Mouse (Mus musculus) MEL (cell line): ENCODE data around the gene Lig3. TPM values are rescaled to one million over a fixed set of nuclear protein-coding genes. Genes with fewer than 3 reads are reported as not detected.
A peak's percentile ranks its signal among the peaks of the same experiment; 100 is the strongest.

Source experiments
- DNase-seq: peaks from one replicate; pipeline ENCODE4 v3.0.0; 2011; ENCODE audit warnings: low read depth, low spot score
- H3K27ac ChIP-seq: 2 replicates; pipeline ENCODE4 v1.5.1; 2012; ENCODE audit warnings: low read depth, mild to moderate bottlenecking, control low read depth, low read length, moderate library complexity; ENCODE audit not compliant: control insufficient read depth
- H3K27me3 ChIP-seq, 2 experiments: fragments of 150-350 bp in 1 of 2; sonication (generic) in 1 of 2; 2 replicates each; pipeline ENCODE4 v1.6.1; 2012; ENCODE audit warnings: low read length in 2 of 2, mild to moderate bottlenecking in 2 of 2, improper control_type of control experiment in 1 of 2, moderate library complexity in 1 of 2; ENCODE audit not compliant: insufficient read depth in 2 of 2, control insufficient read depth in 1 of 2
- H3K36me3 ChIP-seq, 2 experiments: 2 replicates each; pipeline ENCODE4 v1.6.1; 2012 to 2014; ENCODE audit warnings: low read length in 2 of 2, improper control_type of control experiment in 1 of 2, inconsistent platforms in 1 of 2, mild to moderate bottlenecking in 1 of 2; ENCODE audit not compliant: insufficient read depth in 2 of 2, control insufficient read depth in 1 of 2
- H3K4me1 ChIP-seq, 2 experiments: fragments of 150-350 bp in 1 of 2; sonication (generic) in 1 of 2; 2 replicates each; pipeline ENCODE4 v1.6.1; 2012; ENCODE audit warnings: low read length in 2 of 2, improper control_type of control experiment in 1 of 2, mild to moderate bottlenecking in 1 of 2; ENCODE audit not compliant: insufficient read depth in 2 of 2, control insufficient read depth in 1 of 2
- H3K4me3 ChIP-seq, 2 experiments: fragments of 150-350 bp in 1 of 2; sonication (generic) in 1 of 2; 2 replicates each; pipeline ENCODE4 v1.5.1; 2012; ENCODE audit warnings: low read depth in 2 of 2, low read length in 2 of 2, mild to moderate bottlenecking in 2 of 2, moderate library complexity in 2 of 2, control low read depth in 1 of 2, improper control_type of control experiment in 1 of 2; ENCODE audit not compliant: control insufficient read depth in 1 of 2, insufficient read depth in 1 of 2
- H3K79me2 ChIP-seq: 2 replicates; pipeline ENCODE4 v1.6.1; 2012; ENCODE audit warnings: mild to moderate bottlenecking, low read length, moderate library complexity; ENCODE audit not compliant: control insufficient read depth, poor library complexity, insufficient read depth
- H3K9ac ChIP-seq: 2 replicates; pipeline ENCODE4 v1.6.1; 2012; ENCODE audit warnings: low read depth, mild to moderate bottlenecking, control low read depth, low read length, moderate library complexity; ENCODE audit not compliant: control insufficient read depth, poor library complexity, severe bottlenecking
- H3K9me3 ChIP-seq: fragments of 150-350 bp; sonication (generic); replicated peaks from 2 replicates; pipeline ENCODE4 v1.6.1; 2012; ENCODE audit warnings: mild to moderate bottlenecking, low read length, improper control_type of control experiment, moderate library complexity; ENCODE audit not compliant: insufficient read depth
- CHD1 ChIP-seq: IDR thresholded peaks from 2 replicates; pipeline ENCODE4 v1.6.1; 2012; ENCODE audit warnings: low read depth, mild to moderate bottlenecking, inconsistent platforms, low read length, improper control_type of control experiment
- CHD2 ChIP-seq: IDR thresholded peaks from 2 replicates; pipeline ENCODE4 v1.6.1; 2011; ENCODE audit warnings: low read length, improper control_type of control experiment
- CTCF ChIP-seq, 3 experiments: IDR thresholded peaks in 2 of 3; conservative IDR thresholded peaks in 1 of 3; 2 replicates each; pipeline ENCODE4 v1.5.1; 2011 to 2012; ENCODE audit warnings: low read length in 3 of 3, low read depth in 2 of 3, mild to moderate bottlenecking in 2 of 3, improper control_type of control experiment in 1 of 3, inconsistent platforms in 1 of 3, mixed read lengths in 1 of 3, moderate library complexity in 1 of 3; ENCODE audit not compliant: control insufficient read depth in 1 of 3, insufficient read depth in 1 of 3, poor library complexity in 1 of 3, severe bottlenecking in 1 of 3
- ETS1 ChIP-seq: IDR thresholded peaks from 2 replicates; pipeline ENCODE4 v1.6.1; 2012; ENCODE audit warnings: low read depth, mild to moderate bottlenecking, inconsistent platforms, low read length, improper control_type of control experiment, moderate library complexity
- HCFC1 ChIP-seq: IDR thresholded peaks from 2 replicates; pipeline ENCODE4 v1.6.1; 2012; ENCODE audit warnings: low read depth, mild to moderate bottlenecking, inconsistent platforms, low read length, improper control_type of control experiment, moderate library complexity
- MAFK ChIP-seq: IDR thresholded peaks from 2 replicates; pipeline ENCODE4 v1.6.1; 2011; ENCODE audit warnings: low read depth, mild to moderate bottlenecking, low read length, improper control_type of control experiment, borderline replicate concordance
- MAX ChIP-seq: IDR thresholded peaks from 2 replicates; pipeline ENCODE4 v1.6.1; 2011; ENCODE audit warnings: low read length, improper control_type of control experiment
- MXI1 ChIP-seq: IDR thresholded peaks from 2 replicates; pipeline ENCODE4 v1.6.1; 2011; ENCODE audit warnings: mild to moderate bottlenecking, low read depth, low read length, improper control_type of control experiment
- MYC ChIP-seq: IDR thresholded peaks from 2 replicates; pipeline ENCODE4 v1.6.1; 2011; ENCODE audit warnings: low read depth, mild to moderate bottlenecking, low read length, improper control_type of control experiment, moderate library complexity
- NRF1 ChIP-seq: IDR thresholded peaks from 2 replicates; pipeline ENCODE4 v1.6.1; 2014; ENCODE audit warnings: low read depth, mild to moderate bottlenecking, inconsistent platforms, low read length, improper control_type of control experiment, moderate library complexity; ENCODE audit not compliant: poor library complexity, insufficient read depth, severe bottlenecking
- POLR2A ChIP-seq, 2 experiments: IDR thresholded peaks; 2 replicates each; pipeline ENCODE4 v1.6.1; 2011 to 2012; ENCODE audit warnings: low read length in 2 of 2, mild to moderate bottlenecking in 2 of 2, control low read depth in 1 of 2, improper control_type of control experiment in 1 of 2, low read depth in 1 of 2, moderate library complexity in 1 of 2; ENCODE audit not compliant: control insufficient read depth in 1 of 2, insufficient read depth in 1 of 2, poor library complexity in 1 of 2
- RAD21 ChIP-seq: IDR thresholded peaks from 2 replicates; pipeline ENCODE4 v1.6.1; 2011; ENCODE audit warnings: mild to moderate bottlenecking, low read depth, low read length, improper control_type of control experiment
- RCOR1 ChIP-seq: IDR thresholded peaks from 2 replicates; pipeline ENCODE4 v1.6.1; 2012; ENCODE audit warnings: low read depth, mild to moderate bottlenecking, inconsistent platforms, low read length, improper control_type of control experiment
- SMC3 ChIP-seq: IDR thresholded peaks from 2 replicates; pipeline ENCODE4 v1.6.1; 2011; ENCODE audit warnings: low read depth, low read length, improper control_type of control experiment
- TBP ChIP-seq: IDR thresholded peaks from 2 replicates; pipeline ENCODE4 v1.8.0; 2011; ENCODE audit warnings: low read depth, low read length, improper control_type of control experiment
- UBTF ChIP-seq: IDR thresholded peaks from 2 replicates; pipeline ENCODE4 v1.6.1; 2012; ENCODE audit warnings: low read depth, mild to moderate bottlenecking, inconsistent platforms, low read length, improper control_type of control experiment, moderate library complexity, borderline replicate concordance; ENCODE audit not compliant: insufficient read depth
- ZC3H11A ChIP-seq: IDR thresholded peaks from 2 replicates; pipeline ENCODE4 v1.6.1; 2012; ENCODE audit warnings: low read depth, mild to moderate bottlenecking, inconsistent platforms, low read length, improper control_type of control experiment
- ZNF384 ChIP-seq: IDR thresholded peaks from 2 replicates; pipeline ENCODE4 v1.6.1; 2012; ENCODE audit warnings: low read depth, mild to moderate bottlenecking, inconsistent platforms, low read length, improper control_type of control experiment
- polyA plus RNA-seq, 2 experiments: library from polyadenylated mRNA; stranded (reverse) in 1 of 2; unstranded in 1 of 2; fragments of >175 nt in 1 of 2; fragments of >200 nt in 1 of 2; gene quantifications; 2 replicates each; pipeline versions ENCODE4 v1.2.1 to v1.2.4; 2012; ENCODE audit warnings: low replicate concordance in 2 of 2, low read depth in 1 of 2; ENCODE audit not compliant: insufficient read length in 2 of 2, insufficient read depth in 1 of 2, missing spikeins in 1 of 2
- total RNA-seq: library from RNA; depleted of rRNA; stranded (reverse); fragments of 300-350 nt; gene quantifications from 2 replicates; pipeline ENCODE4 v1.2.3, GENCODE M21; 2012

Lig3 gene
- total and polyA plus RNA-seq, 3 experiments: 48.5 to 89.2 TPM; not detected in 1

DNA sequence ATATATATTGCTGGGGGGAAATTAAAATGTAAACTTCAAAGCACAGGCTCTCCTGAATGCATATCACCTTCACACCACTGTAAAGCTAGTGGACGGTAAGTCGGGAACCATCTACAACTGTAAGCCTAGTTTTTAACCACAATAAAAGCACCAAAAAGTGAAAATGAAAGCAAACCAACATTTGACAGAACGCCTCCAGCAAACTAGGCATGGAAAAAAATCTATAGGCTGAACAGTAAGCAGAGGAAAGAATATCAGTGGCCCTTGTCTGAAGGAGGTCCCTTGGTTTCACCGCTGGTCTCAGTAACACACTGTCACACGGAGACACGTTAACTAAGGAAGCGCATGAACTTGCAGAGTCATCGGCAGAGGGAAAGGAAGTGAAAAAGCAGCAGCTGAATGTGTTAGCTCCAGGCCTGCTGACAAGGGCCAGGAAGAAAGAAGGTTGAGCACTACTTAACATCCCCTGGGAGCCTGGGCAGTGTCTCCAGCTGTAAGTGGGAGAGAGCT, 34.0 kb upstream of the Lig3 start (continued):
- TF ChIP-seq TBP: peak; percentile 88
- TF ChIP-seq ZNF384: no peak; the same call in 1 of the 2 replicates
- no peak for TF ChIP-seq NRF1
- peak; percentile 76 to 92 for TF ChIP-seq POLR2A (IDR thresholded peaks at IDR 0.05; ENCODE audit: control insufficient read depth in 1 of 2, insufficient read depth in 1 of 2, low read depth in 1 of 2, low read length in 2 of 2, poor library complexity in 1 of 2)
- peak; percentile 70 for TF ChIP-seq HCFC1
- TF ChIP-seq UBTF: no peak
- TF ChIP-seq MAX: peak; percentile 74
- no peak for TF ChIP-seq CTCF (IDR thresholded peaks at IDR 0.05 in 2 of 3, conservative IDR thresholded peaks at IDR 0.05 in 1 of 3; ENCODE audit: control insufficient read depth in 1 of 3, insufficient read depth in 1 of 3, low read depth in 2 of 3, low read length in 3 of 3, poor library complexity in 1 of 3, severe bottlenecking in 1 of 3)
- TF ChIP-seq MXI1: peak; percentile 94
- peak; percentile 12; the same call in 1 of the 2 replicates for TF ChIP-seq SMC3
- no peak for TF ChIP-seq ZC3H11A

DNA sequence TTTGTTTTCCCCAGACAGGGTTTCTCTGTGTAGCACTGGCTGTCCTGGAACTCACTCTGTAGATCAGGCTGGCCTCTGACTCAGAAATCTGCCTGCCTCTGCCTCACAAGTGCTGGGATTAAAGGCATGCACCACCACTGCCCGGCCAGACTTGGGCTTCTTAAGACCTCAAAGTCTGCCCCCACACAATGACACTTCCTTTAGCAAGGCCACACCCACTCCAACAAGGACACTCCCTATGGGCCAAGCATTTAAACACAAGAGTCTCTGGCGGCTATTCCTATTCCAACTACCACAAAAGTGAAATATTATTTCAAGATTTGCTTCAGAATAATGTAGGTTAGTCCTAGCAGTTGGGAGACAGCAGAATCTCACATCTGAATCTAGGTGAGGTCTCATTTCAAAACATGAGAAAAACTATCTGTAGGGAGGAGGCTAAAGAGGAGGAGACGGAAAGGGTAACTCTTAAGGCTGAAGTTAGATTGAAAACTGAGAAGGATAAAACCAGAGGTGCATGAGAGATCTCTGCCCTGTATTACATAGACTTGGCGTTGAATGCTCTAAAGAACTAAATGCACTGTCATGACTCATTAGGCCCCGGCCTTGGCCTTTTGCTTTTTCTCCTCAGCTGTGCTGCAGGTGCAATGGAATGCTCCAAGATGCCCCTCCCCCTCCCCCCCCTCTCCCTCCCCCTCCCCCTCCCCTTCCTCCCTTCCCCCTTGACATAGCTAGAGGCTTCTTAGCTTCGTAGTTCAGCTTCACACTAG, 28.4 kb upstream of the Lig3 start:
- H3K79me2 ChIP-seq: no peaks in the 10 kb centered on the region
- peak; percentile 63 for DNase-seq
- peaks cover 0 to 8% of the 10 kb centered on the region in 2 experiments; a peak in 3 of 4 replicates for H3K4me1 ChIP-seq
- no peak overlapping the region for H3K27ac ChIP-seq
- TF ChIP-seq TBP (no peak), RCOR1 (no peak), MYC (no peak), CHD1 (no peak), CHD2 (no peak), ZC3H11A (no peak), ETS1 (no peak), NRF1 (no peak), MAFK (no peak), UBTF (no peak), RAD21 (no peak), MXI1 (no peak), SMC3 (no peak)
- H3K27me3 ChIP-seq: no peaks in the 10 kb centered on the region
- H3K36me3 ChIP-seq: peaks cover 0 to 7% of the 10 kb centered on the region in 2 experiments; a peak in 2 of 4 replicates
- H3K9ac ChIP-seq: no peak overlapping the region
- no peaks in the 10 kb centered on the region for H3K9me3 ChIP-seq
- H3K4me3 ChIP-seq: no peak overlapping the region
